Mouse (Mus musculus): ENCODE measurements at regions not wholly inside any gene's neighbourhood (a gene's known extent, or its start where the extent isn't known, plus 50 kb on each side); places are given as distances from the start of the nearest gene placed in this dataset.

- no peak for DNase-seq (ENCODE audit: low spot score)
- H3K4me3 ChIP-seq (ENCODE audit: low read depth, low read length) = no peak overlapping the region
- WGBS = 82% methylated on average over 2 of the region's 2 CpGs
These were observed 323.5 kb downstream of the Ppp3ca start for GRCm38 (mm10) chr3:136993473-136993872.

GRCm38 (mm10) chr3:136994361-136995083, 324.6 kb downstream of the Ppp3ca start:
- Histone ChIP-seq H3K4me3 (ENCODE audit: low read depth, low read length) (no peak overlapping the region), H3K9ac (ENCODE audit: low read depth, low read length) (no peak overlapping the region), H3K4me2 (replicated peaks; ENCODE audit: low read depth, low read length) (no peak overlapping the region), H3K27ac (ENCODE audit: low read depth, low read length) (no peak overlapping the region), H3K9me3 (ENCODE audit: control insufficient read depth, low read length) (no peaks in the 10 kb centered on the region), H3K27me3 (ENCODE audit: control insufficient read depth, insufficient read depth, low read length) (no peaks in the 10 kb centered on the region), H3K36me3 (ENCODE audit: control insufficient read depth, insufficient read depth, low read length) (no peaks in the 10 kb centered on the region), H3K4me1 (replicated peaks; ENCODE audit: control insufficient read depth, insufficient read depth, low read length) (no peaks in the 10 kb centered on the region)
- no peak for DNase-seq (ENCODE audit: low spot score)
- WGBS = 92% methylated on average over 8 of the region's 8 CpGs
- ATAC-seq (ENCODE audit: low FRiP score) = no peak

More at GRCm38 (mm10) chr3:136993473-136993872, 323.5 kb downstream of the Ppp3ca start:
- no peaks in the 10 kb centered on the region for H3K9me3 ChIP-seq (ENCODE audit: control insufficient read depth, low read length)
- no peak overlapping the region for H3K4me2 ChIP-seq (replicated peaks; ENCODE audit: low read depth, low read length)
- ATAC-seq (ENCODE audit: low FRiP score) = no peak
- no peaks in the 10 kb centered on the region for H3K36me3 ChIP-seq (ENCODE audit: control insufficient read depth, insufficient read depth, low read length)
- no peaks in the 10 kb centered on the region for H3K27me3 ChIP-seq (ENCODE audit: control insufficient read depth, insufficient read depth, low read length)
- H3K9ac ChIP-seq (ENCODE audit: low read depth, low read length) = no peak overlapping the region
- no peaks in the 10 kb centered on the region for H3K4me1 ChIP-seq (replicated peaks; ENCODE audit: control insufficient read depth, insufficient read depth, low read length)
- no peak overlapping the region for H3K27ac ChIP-seq (ENCODE audit: low read depth, low read length)

DNA sequence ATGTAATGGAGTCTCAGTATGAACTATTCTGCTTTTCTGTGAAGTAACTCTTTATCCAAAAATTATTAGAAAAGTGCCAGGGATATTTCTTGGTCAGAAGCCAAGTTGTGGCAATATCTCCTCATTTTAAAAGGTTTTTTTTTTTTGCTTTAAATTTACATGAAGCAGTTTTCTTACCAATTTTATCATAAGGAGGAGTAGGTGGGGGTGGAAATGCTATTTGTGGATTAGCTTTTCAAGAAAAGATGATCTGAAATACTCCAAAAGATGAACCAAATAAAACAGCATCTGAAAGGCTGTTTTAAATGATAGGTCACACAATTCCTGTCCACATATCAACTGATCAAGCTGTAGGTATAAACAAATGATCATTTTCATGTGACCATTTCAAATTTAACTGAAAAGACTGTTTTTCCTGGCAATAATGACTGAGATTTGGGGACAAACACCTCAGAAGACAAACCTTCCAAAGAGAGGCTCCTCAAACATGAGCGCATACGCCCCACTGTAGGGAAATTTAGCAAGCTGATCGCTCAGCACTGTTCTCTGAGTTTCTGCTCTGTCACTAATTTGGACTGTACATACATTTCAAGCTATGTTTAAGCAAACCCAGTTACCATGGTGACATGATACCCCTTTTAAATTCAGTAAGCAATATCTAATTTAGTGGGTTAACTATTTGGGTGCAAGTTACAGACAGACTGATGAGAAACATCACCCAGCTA, 325.8 kb downstream of the Ppp3ca start:
- Histone ChIP-seq H3K36me3 (ENCODE audit: control insufficient read depth, insufficient read depth, low read length) (no peaks in the 10 kb centered on the region), H3K4me3 (ENCODE audit: low read depth, low read length) (no peak overlapping the region), H3K9ac (ENCODE audit: low read depth, low read length) (no peak overlapping the region), H3K27me3 (ENCODE audit: control insufficient read depth, insufficient read depth, low read length) (no peaks in the 10 kb centered on the region), H3K4me1 (replicated peaks; ENCODE audit: control insufficient read depth, insufficient read depth, low read length) (no peaks in the 10 kb centered on the region), H3K9me3 (ENCODE audit: control insufficient read depth, low read length) (no peaks in the 10 kb centered on the region), H3K27ac (ENCODE audit: low read depth, low read length) (no peak overlapping the region), H3K4me2 (replicated peaks; ENCODE audit: low read depth, low read length) (no peak overlapping the region)
- ATAC-seq (ENCODE audit: low FRiP score) (no peak), DNase-seq (ENCODE audit: low spot score) (no peak)
- WGBS = 86% methylated on average over 3 of the region's 3 CpGs

DNA sequence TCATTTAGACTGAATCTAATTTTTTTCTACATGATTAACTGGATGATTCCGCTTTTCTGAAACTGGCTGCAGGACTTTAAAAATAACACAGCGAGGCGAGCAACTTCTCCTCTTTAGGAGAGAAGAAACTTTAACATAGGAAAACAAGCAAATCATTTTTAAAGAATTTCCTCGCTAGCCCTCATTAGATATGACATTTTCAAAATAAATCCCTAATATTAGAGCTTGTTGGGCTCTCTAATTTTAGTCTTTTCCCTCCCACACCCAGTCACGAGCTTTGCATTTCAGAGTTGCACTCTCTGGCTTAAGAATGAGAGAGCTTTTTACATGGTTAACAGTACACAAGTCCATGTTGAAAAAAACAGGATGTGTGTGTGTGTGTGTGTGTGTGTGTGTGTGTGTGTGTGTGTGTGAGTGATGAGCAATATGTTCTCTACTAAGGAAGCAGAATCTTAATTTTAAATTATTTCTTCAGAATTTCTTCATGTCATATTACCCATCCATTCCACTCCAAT, 326.5 kb downstream of the Ppp3ca start:
- DNase-seq (ENCODE audit: low spot score) (no peak), ATAC-seq (ENCODE audit: low FRiP score) (no peak)
- H3K4me1 ChIP-seq (replicated peaks; ENCODE audit: control insufficient read depth, insufficient read depth, low read length) = no peaks in the 10 kb centered on the region
- H3K27me3 ChIP-seq (ENCODE audit: control insufficient read depth, insufficient read depth, low read length) = no peaks in the 10 kb centered on the region
- no peak overlapping the region for H3K27ac ChIP-seq (ENCODE audit: low read depth, low read length)
- H3K36me3 ChIP-seq (ENCODE audit: control insufficient read depth, insufficient read depth, low read length) = no peaks in the 10 kb centered on the region
- no peaks in the 10 kb centered on the region for H3K9me3 ChIP-seq (ENCODE audit: control insufficient read depth, low read length)
- no peak overlapping the region for H3K9ac ChIP-seq (ENCODE audit: low read depth, low read length)
- WGBS = 90% methylated on average over 5 of the region's 5 CpGs
- H3K4me2 ChIP-seq (replicated peaks; ENCODE audit: low read depth, low read length) = no peak overlapping the region
- H3K4me3 ChIP-seq (ENCODE audit: low read depth, low read length) = no peak overlapping the region

GRCm38 (mm10) chr3:137011551-137011950, 329.3 kb upstream of the Emcn start:
- ATAC-seq (ENCODE audit: low FRiP score) (0 out of 2 replicates have a peak, but pooled peaks have one; percentile 30), DNase-seq (ENCODE audit: low spot score) (no peak)
- Histone ChIP-seq H3K4me1 (replicated peaks; ENCODE audit: control insufficient read depth, insufficient read depth, low read length) (no peaks in the 10 kb centered on the region), H3K27me3 (ENCODE audit: control insufficient read depth, insufficient read depth, low read length) (no peaks in the 10 kb centered on the region), H3K27ac (ENCODE audit: low read depth, low read length) (no peak overlapping the region), H3K9me3 (ENCODE audit: control insufficient read depth, low read length) (no peaks in the 10 kb centered on the region), H3K4me2 (replicated peaks; ENCODE audit: low read depth, low read length) (no peak overlapping the region), H3K36me3 (ENCODE audit: control insufficient read depth, insufficient read depth, low read length) (no peaks in the 10 kb centered on the region), H3K4me3 (ENCODE audit: low read depth, low read length) (no peak overlapping the region), H3K9ac (ENCODE audit: low read depth, low read length) (no peak overlapping the region)
- WGBS = 85% methylated on average over 2 of the region's 2 CpGs

DNA sequence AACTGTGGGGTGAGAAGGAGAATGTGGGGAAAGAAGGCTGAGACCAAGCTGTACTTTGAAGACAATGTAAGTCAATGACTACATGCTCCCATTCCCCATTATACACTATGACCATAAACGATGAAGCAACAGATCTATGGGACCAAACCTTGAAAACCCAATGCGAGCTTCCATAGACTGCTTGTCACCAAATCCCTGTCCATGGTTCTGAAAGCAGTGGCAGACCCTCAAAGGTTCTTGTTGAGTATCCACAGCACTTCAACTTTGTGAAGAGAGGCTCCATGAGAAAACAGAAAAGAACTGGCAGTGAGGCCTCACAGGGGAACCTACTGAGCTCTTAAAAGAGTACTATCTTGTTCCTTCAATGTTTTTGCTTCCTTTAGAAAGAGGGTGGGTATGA, 326.2 kb upstream of the Emcn start:
- Histone ChIP-seq H3K4me1 (replicated peaks; ENCODE audit: control insufficient read depth, insufficient read depth, low read length) (no peaks in the 10 kb centered on the region), H3K27me3 (ENCODE audit: control insufficient read depth, insufficient read depth, low read length) (no peaks in the 10 kb centered on the region), H3K9me3 (ENCODE audit: control insufficient read depth, low read length) (no peaks in the 10 kb centered on the region), H3K36me3 (ENCODE audit: control insufficient read depth, insufficient read depth, low read length) (no peaks in the 10 kb centered on the region), H3K9ac (ENCODE audit: low read depth, low read length) (no peak overlapping the region), H3K27ac (ENCODE audit: low read depth, low read length) (no peak overlapping the region), H3K4me2 (replicated peaks; ENCODE audit: low read depth, low read length) (no peak overlapping the region), H3K4me3 (ENCODE audit: low read depth, low read length) (no peak overlapping the region)
- WGBS = 67% methylated on average over 2 of the region's 2 CpGs
- ATAC-seq (ENCODE audit: low FRiP score) (no peak), DNase-seq (ENCODE audit: low spot score) (peak; percentile 39)

DNA sequence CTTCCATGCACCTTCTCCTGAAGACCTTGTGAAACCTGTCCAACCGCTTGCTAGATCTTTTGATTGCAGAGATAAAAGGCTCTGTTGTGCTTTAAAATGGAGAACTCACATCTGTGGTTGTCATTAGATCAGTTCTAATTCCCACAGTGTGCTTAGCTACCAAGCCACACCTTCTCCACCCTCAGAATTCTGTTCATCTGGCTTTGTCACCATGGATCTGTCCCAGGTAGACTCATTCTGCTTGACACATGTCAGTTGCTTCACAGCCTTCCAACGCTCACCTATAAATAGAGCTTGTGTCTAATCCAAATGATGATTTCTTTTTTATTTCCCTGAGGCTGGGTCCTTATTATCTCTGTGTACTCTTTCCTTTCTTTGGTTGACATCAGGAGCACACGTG, 325.7 kb upstream of the Emcn start:
- H3K4me3 ChIP-seq (ENCODE audit: low read depth, low read length) = no peak overlapping the region
- WGBS = 81% methylated on average over 3 of the region's 3 CpGs
- no peak for ATAC-seq (ENCODE audit: low FRiP score)
- no peak overlapping the region for H3K4me2 ChIP-seq (replicated peaks; ENCODE audit: low read depth, low read length)
- no peak overlapping the region for H3K27ac ChIP-seq (ENCODE audit: low read depth, low read length)
- DNase-seq (ENCODE audit: low spot score) = no peak
- no peaks in the 10 kb centered on the region for H3K36me3 ChIP-seq (ENCODE audit: control insufficient read depth, insufficient read depth, low read length)
- H3K9me3 ChIP-seq (ENCODE audit: control insufficient read depth, low read length) = no peaks in the 10 kb centered on the region
- H3K4me1 ChIP-seq (replicated peaks; ENCODE audit: control insufficient read depth, insufficient read depth, low read length) = no peaks in the 10 kb centered on the region
- H3K9ac ChIP-seq (ENCODE audit: low read depth, low read length) = no peak overlapping the region
- no peaks in the 10 kb centered on the region for H3K27me3 ChIP-seq (ENCODE audit: control insufficient read depth, insufficient read depth, low read length)

DNA sequence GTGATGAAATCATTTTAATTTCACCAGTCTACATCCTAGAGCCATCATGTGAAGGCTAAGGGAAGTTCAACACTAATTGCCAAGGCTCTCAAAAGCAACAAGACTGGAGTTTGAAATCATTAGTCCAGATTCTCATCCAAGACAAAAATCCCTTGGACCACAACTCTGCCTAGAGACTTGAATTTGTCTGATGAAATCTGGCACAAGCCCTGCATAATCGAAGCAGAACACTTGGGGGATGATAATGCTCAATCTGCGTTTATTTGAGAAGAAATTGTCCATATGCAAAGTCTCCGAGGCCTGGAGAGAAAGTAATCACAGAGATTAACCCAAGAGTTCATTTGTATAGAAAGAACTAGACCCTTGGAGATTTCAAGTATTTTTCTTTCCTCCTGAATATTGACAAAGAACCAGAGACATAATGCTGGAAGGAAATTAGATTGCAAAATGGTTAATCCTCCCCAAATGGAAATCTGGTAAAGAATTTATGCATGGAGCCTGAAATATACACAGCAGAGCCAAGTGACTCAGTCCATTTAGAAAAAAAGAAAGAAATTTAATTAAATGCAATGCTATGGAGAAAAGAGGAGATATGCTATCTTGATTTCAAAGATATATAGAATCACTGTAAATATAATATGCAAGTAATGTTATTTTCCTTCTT, 320.8 kb upstream of the Emcn start:
- ATAC-seq (ENCODE audit: low FRiP score) = no peak
- no peak overlapping the region for H3K27ac ChIP-seq (ENCODE audit: low read depth, low read length)
- WGBS = 77% methylated on average over 3 of the region's 3 CpGs
- no peak for DNase-seq (ENCODE audit: low spot score)
- H3K4me3 ChIP-seq (ENCODE audit: low read depth, low read length) = no peak overlapping the region
- no peak overlapping the region for H3K9ac ChIP-seq (ENCODE audit: low read depth, low read length)
- no peak overlapping the region for H3K4me2 ChIP-seq (replicated peaks; ENCODE audit: low read depth, low read length)
- no peaks in the 10 kb centered on the region for H3K4me1 ChIP-seq (replicated peaks; ENCODE audit: control insufficient read depth, insufficient read depth, low read length)
- no peaks in the 10 kb centered on the region for H3K9me3 ChIP-seq (ENCODE audit: control insufficient read depth, low read length)
- no peaks in the 10 kb centered on the region for H3K36me3 ChIP-seq (ENCODE audit: control insufficient read depth, insufficient read depth, low read length)
- no peaks in the 10 kb centered on the region for H3K27me3 ChIP-seq (ENCODE audit: control insufficient read depth, insufficient read depth, low read length)
